Mouse (Mus musculus) midbrain, postnatal 0 days (tissue): ENCODE measurements at regions not wholly inside any gene's neighbourhood (a gene's known extent, or its start where the extent isn't known, plus 50 kb on each side); places are given as distances from the start of the nearest gene placed in this dataset.

ENCODE experiments used
- ATAC-seq: fragments of 200-750 bp; cut with Nextera tagmentation; 2 replicates; pipeline ENCODE4 v1.8.0; 2017; ENCODE audit warnings: moderate number of reproducible peaks, mild to moderate bottlenecking, moderate TSS enrichment, moderate library complexity; ENCODE audit not compliant: low FRiP score
- DNase-seq: peaks from one replicate; pipeline ENCODE4 v3.0.0-alpha.2; 2015; ENCODE audit warnings: low spot score
- H3K27ac ChIP-seq: fragments of 300-500 bp; sonication (generic); 2 replicates; pipeline ENCODE4 v1.5.1; 2014; ENCODE audit warnings: low read depth, mild to moderate bottlenecking, low read length, mixed read lengths
- H3K27me3 ChIP-seq: fragments of 300-500 bp; sonication (generic); 2 replicates; pipeline ENCODE4 v1.6.1; 2014; ENCODE audit warnings: low read length, control low read depth, mixed read lengths; ENCODE audit not compliant: insufficient read depth
- H3K36me3 ChIP-seq: fragments of 300-500 bp; sonication (generic); 2 replicates; pipeline ENCODE4 v1.6.1; 2014; ENCODE audit warnings: low read length, control low read depth, mixed read lengths; ENCODE audit not compliant: insufficient read depth
- H3K4me1 ChIP-seq: fragments of 300-500 bp; sonication (generic); 2 replicates; pipeline ENCODE4 v1.6.1; 2014; ENCODE audit warnings: mild to moderate bottlenecking, control low read depth, antibody characterized with exemption, low read length, mixed read lengths; ENCODE audit not compliant: insufficient read depth
- H3K4me2 ChIP-seq: fragments of 300-500 bp; sonication (generic); 2 replicates; pipeline ENCODE4 v1.6.1; 2014; ENCODE audit warnings: low read depth, mild to moderate bottlenecking, low read length, mixed read lengths; ENCODE audit not compliant: poor library complexity, severe bottlenecking
- H3K4me3 ChIP-seq: fragments of 300-500 bp; sonication (generic); 2 replicates; pipeline ENCODE4 v1.5.1; 2014; ENCODE audit warnings: low read depth, mild to moderate bottlenecking, low read length, moderate library complexity
- H3K9ac ChIP-seq: fragments of 300-500 bp; sonication (generic); replicated peaks from 2 replicates; pipeline ENCODE4 v1.6.1; 2014; ENCODE audit warnings: mild to moderate bottlenecking, low read length, moderate library complexity, mixed read lengths; ENCODE audit not compliant: poor library complexity, severe bottlenecking
- H3K9me3 ChIP-seq: fragments of 300-500 bp; sonication (generic); 2 replicates; pipeline ENCODE4 v1.6.1; 2016; ENCODE audit warnings: low read length, control low read depth
- CTCF ChIP-seq: IDR thresholded peaks from 2 replicates; pipeline ENCODE4 v1.5.1; 2016; ENCODE audit warnings: antibody characterized with exemption, mild to moderate bottlenecking
- WGBS: fragments of 180-500 bp; shearing (Covaris S2); extraction: QIAGEN DNeasy Blood & Tissue Kit; methylation state at CpG from one replicate; pipeline ENCODE4 v1.1.7; 2014; 5-methylcytosine and 5-hydroxymethylcytosine counted together

GRCm38 (mm10) chr16:30883490-30884188 is 197.6 kb downstream of the Xxylt1 start:
- TF ChIP-seq CTCF, result no peak
- Histone ChIP-seq H3K27me3 (no peaks in the 10 kb centered on the region), H3K27ac (no peak overlapping the region), H3K36me3 (no peaks in the 10 kb centered on the region), H3K4me3 (no peak overlapping the region), H3K4me2 (no peak overlapping the region), H3K4me1 (no peaks in the 10 kb centered on the region), H3K9ac (no peak overlapping the region), H3K9me3 (no peaks in the 10 kb centered on the region)
- WGBS, result 36% methylated on average over 13 of the region's 13 CpGs
- DNase-seq, result peak; percentile 43
- no peak for ATAC-seq

GRCm38 (mm10) chr16:30884189-30884551 is 197.1 kb downstream of the Xxylt1 start:
- no peak overlapping the region for H3K4me2 ChIP-seq
- no peaks in the 10 kb centered on the region for H3K9me3 ChIP-seq
- H3K9ac ChIP-seq, result no peak overlapping the region
- H3K4me1 ChIP-seq, result no peaks in the 10 kb centered on the region
- ATAC-seq (no peak), DNase-seq (peak; percentile 20)
- no peak overlapping the region for H3K27ac ChIP-seq
- no peaks in the 10 kb centered on the region for H3K36me3 ChIP-seq
- TF ChIP-seq CTCF, result no peak
- 62% methylated on average over 6 of the region's 6 CpGs for WGBS
- H3K4me3 ChIP-seq, result no peak overlapping the region
- H3K27me3 ChIP-seq, result no peaks in the 10 kb centered on the region

GRCm38 (mm10) chr16:30886982-30887381 is 194.2 kb downstream of the Xxylt1 start:
- H3K36me3 ChIP-seq, result no peaks in the 10 kb centered on the region
- DNase-seq, result no peak
- no peak overlapping the region for H3K9ac ChIP-seq
- ATAC-seq, result no peak
- H3K27ac ChIP-seq, result no peak overlapping the region
- H3K4me2 ChIP-seq, result no peak overlapping the region
- no peak overlapping the region for H3K4me3 ChIP-seq
- no peaks in the 10 kb centered on the region for H3K4me1 ChIP-seq
- H3K9me3 ChIP-seq, result no peaks in the 10 kb centered on the region
- no peak for TF ChIP-seq CTCF
- WGBS, result 43% methylated on average over 1 of the region's 1 CpGs
- no peaks in the 10 kb centered on the region for H3K27me3 ChIP-seq

- TF ChIP-seq CTCF, result no peak
- WGBS, result 81% methylated on average over 1 of the region's 1 CpGs
Observed at GRCm38 (mm10) chr16:30887536-30887935, 193.7 kb downstream of the Xxylt1 start.

GRCm38 (mm10) chr16:30888556-30889323 is 192.5 kb downstream of the Xxylt1 start:
- H3K27me3 ChIP-seq, result no peaks in the 10 kb centered on the region
- ATAC-seq (no peak), DNase-seq (no peak)
- H3K4me1 ChIP-seq, result no peaks in the 10 kb centered on the region
- H3K4me3 ChIP-seq, result no peak overlapping the region
- H3K27ac ChIP-seq, result no peak overlapping the region
- H3K9ac ChIP-seq, result no peak overlapping the region
- no peak for TF ChIP-seq CTCF
- H3K9me3 ChIP-seq, result no peaks in the 10 kb centered on the region
- no peaks in the 10 kb centered on the region for H3K36me3 ChIP-seq
- 79% methylated on average over 3 of the region's 3 CpGs for WGBS
- no peak overlapping the region for H3K4me2 ChIP-seq

More at GRCm38 (mm10) chr16:30887536-30887935, 193.7 kb downstream of the Xxylt1 start:
- no peaks in the 10 kb centered on the region for H3K27me3 ChIP-seq
- no peak overlapping the region for H3K9ac ChIP-seq
- no peaks in the 10 kb centered on the region for H3K4me1 ChIP-seq
- H3K9me3 ChIP-seq, result no peaks in the 10 kb centered on the region
- no peak overlapping the region for H3K27ac ChIP-seq
- H3K4me2 ChIP-seq, result no peak overlapping the region
- no peak for ATAC-seq
- H3K4me3 ChIP-seq, result no peak overlapping the region
- DNase-seq, result no peak
- H3K36me3 ChIP-seq, result no peaks in the 10 kb centered on the region

GRCm38 (mm10) chr16:30892606-30893005 is 188.6 kb downstream of the Xxylt1 start:
- Histone ChIP-seq H3K4me1 (no peaks in the 10 kb centered on the region), H3K4me2 (no peak overlapping the region), H3K4me3 (no peak overlapping the region), H3K27ac (no peak overlapping the region), H3K9ac (no peak overlapping the region), H3K36me3 (no peaks in the 10 kb centered on the region), H3K27me3 (no peaks in the 10 kb centered on the region), H3K9me3 (no peaks in the 10 kb centered on the region)
- no peak for TF ChIP-seq CTCF
- DNase-seq (no peak), ATAC-seq (no peak)
- 97% methylated on average over 6 of the region's 6 CpGs for whole genome bisulfite sequencing
